Comparison of ENCODE assay signal across 8 mouse cellular contexts in genomic region chr5:108629634-108630483, GRCm38 (mm10). TPM values are rescaled to one million over a fixed set of nuclear protein-coding genes. Genes with fewer than 3 reads are reported as not detected.
DNase-seq lines count a peak whose midpoint lies in the region; ATAC-seq and TF ChIP-seq lines count a peak whose summit lies in the region.

Gak (minus strand) TSS chr5:108629755.
Tmem175 (plus strand) TSS chr5:108629770.

- TF ChIP-seq EP300 in ES-Bruce4 (IDR thresholded peaks at IDR 0.05; ENCODE audit: insufficient read depth, low read depth, low read length), result 0 out of 2 replicates have a peak, but pooled peaks have one; percentile 36
- TF ChIP-seq EP300 in liver, postnatal 0 days (IDR thresholded peaks at IDR 0.05; ENCODE audit: low read depth), result no peak

- peak within 1 kb of the TSS; percentile 78 for H3K9ac ChIP-seq in ES-Bruce4 (ENCODE audit: low read depth, poor library complexity, severe bottlenecking)
- H3K9ac ChIP-seq in forebrain, embryonic 13.5 days, result peak within 1 kb of the TSS; percentile 94
- peak within 1 kb of the TSS; percentile 98 for H3K9ac ChIP-seq in liver, postnatal 0 days (replicated peaks)
- H3K9ac ChIP-seq in neural tube, embryonic 14.5 days (replicated peaks; ENCODE audit: low read depth, low read length), result peak within 1 kb of the TSS; percentile 93

- peak within 1 kb of the TSS; percentile 80 for H3K4me2 ChIP-seq in forebrain, embryonic 13.5 days
- peak within 1 kb of the TSS; percentile 98 for H3K4me2 ChIP-seq in liver, postnatal 0 days (ENCODE audit: low read depth, low read length)
- H3K4me2 ChIP-seq in neural tube, embryonic 14.5 days (ENCODE audit: low read depth, low read length), result peak within 1 kb of the TSS; percentile 97

- no peaks in the 10 kb centered on the region for H3K27me3 ChIP-seq in ES-Bruce4 (ENCODE audit: control insufficient read depth, insufficient read depth, low read length, poor library complexity, severe bottlenecking)
- H3K27me3 ChIP-seq in forebrain, embryonic 13.5 days, result no peaks in the 10 kb centered on the region
- H3K27me3 ChIP-seq in liver, postnatal 0 days (ENCODE audit: insufficient read depth, low read length), result no peaks in the 10 kb centered on the region
- no peaks in the 10 kb centered on the region for H3K27me3 ChIP-seq in neural tube, embryonic 14.5 days (ENCODE audit: control insufficient read depth, insufficient read depth, low read length)

- DNase-seq in heart, postnatal 10 days, result peak; percentile 94 to 95
- peak; percentile 90 for DNase-seq in large intestine, adult 2 months (ENCODE audit: low read depth, low spot score)
- DNase-seq in liver, postnatal 0 days, result peak; percentile 95
- peak; percentile 91 for DNase-seq in testis, postnatal 10 days (ENCODE audit: low spot score)

- no peaks in the 10 kb centered on the region for H3K9me3 ChIP-seq in ES-Bruce4 (replicated peaks; ENCODE audit: control insufficient read depth, insufficient read depth, low read length, poor library complexity, severe bottlenecking)
- H3K9me3 ChIP-seq in forebrain, embryonic 13.5 days (replicated peaks), result no peaks in the 10 kb centered on the region
- H3K9me3 ChIP-seq in liver, postnatal 0 days (ENCODE audit: low read length), result no peaks in the 10 kb centered on the region
- H3K9me3 ChIP-seq in neural tube, embryonic 14.5 days (ENCODE audit: control insufficient read depth, low read length), result no peaks in the 10 kb centered on the region

- TF ChIP-seq POLR2A in ES-Bruce4 (IDR thresholded peaks at IDR 0.05; ENCODE audit: insufficient read depth, low read length), result no peak

- peak; percentile 98 for ATAC-seq in cerebellum, adult (ENCODE audit: insufficient number of reproducible peaks, low FRiP score, low TSS enrichment)
- ATAC-seq in forebrain, embryonic 13.5 days, result peak; percentile 98
- peak; percentile 98 for ATAC-seq in liver, postnatal 0 days
- peak; percentile 98 for ATAC-seq in neural tube, embryonic 14.5 days (ENCODE audit: low read depth)

- no peaks in the 10 kb centered on the region for H3K4me1 ChIP-seq in ES-Bruce4 (ENCODE audit: control insufficient read depth, insufficient read depth, low read length)
- H3K4me1 ChIP-seq in forebrain, embryonic 13.5 days, result peaks cover 25% of the 10 kb centered on the region
- H3K4me1 ChIP-seq in liver, postnatal 0 days (ENCODE audit: insufficient read depth), result peaks cover 22% of the 10 kb centered on the region
- H3K4me1 ChIP-seq in neural tube, embryonic 14.5 days (ENCODE audit: control insufficient read depth, insufficient read depth, low read length), result peaks cover 12% of the 10 kb centered on the region; the same call in 1 of the 2 replicates

- TF ChIP-seq CTCF in ES-Bruce4 (IDR thresholded peaks at IDR 0.05; ENCODE audit: low read depth, low read length), result no peak
- TF ChIP-seq CTCF in liver, postnatal 0 days (IDR thresholded peaks at IDR 0.05; ENCODE audit: low read depth), result no peak

- H3K4me3 ChIP-seq in ES-Bruce4 (ENCODE audit: low read depth, low read length), result peak within 1 kb of the TSS; percentile 90
- H3K4me3 ChIP-seq in forebrain, embryonic 13.5 days, result peak within 1 kb of the TSS; percentile 84
- peak within 1 kb of the TSS; percentile 98 for H3K4me3 ChIP-seq in liver, postnatal 0 days (ENCODE audit: low read depth, low read length)
- H3K4me3 ChIP-seq in neural tube, embryonic 14.5 days (ENCODE audit: low read depth, low read length), result peak within 1 kb of the TSS; percentile 85

- under 1% methylated on average over 58 of the region's 58 CpGs for WGBS in forebrain, embryonic 13.5 days
- under 1% methylated on average over 58 of the region's 58 CpGs for WGBS in large intestine, adult 2 months
- WGBS in liver, postnatal 0 days (ENCODE audit: insufficient replicate concordance), result under 1% methylated on average over 58 of the region's 58 CpGs
- WGBS in neural tube, embryonic 14.5 days, result under 1% methylated on average over 58 of the region's 58 CpGs

- no peak within 1 kb of the TSS for H3K27ac ChIP-seq in ES-Bruce4 (ENCODE audit: insufficient read depth, low read length)
- H3K27ac ChIP-seq in forebrain, embryonic 13.5 days, result peak within 1 kb of the TSS; percentile 78
- peak within 1 kb of the TSS; percentile 96 for H3K27ac ChIP-seq in liver, postnatal 0 days (ENCODE audit: low read depth)
- peak within 1 kb of the TSS; percentile 87 for H3K27ac ChIP-seq in neural tube, embryonic 14.5 days (ENCODE audit: low read depth, low read length)

- intact Hi-C loops in heart, postnatal 10 days (cut with DNase I), result no loop called here

- H3K36me3 ChIP-seq in ES-Bruce4 (ENCODE audit: control insufficient read depth, insufficient read depth, low read length, poor library complexity, severe bottlenecking), result no peaks in the 10 kb centered on the region
- no peaks in the 10 kb centered on the region for H3K36me3 ChIP-seq in forebrain, embryonic 13.5 days (ENCODE audit: poor library complexity, severe bottlenecking)
- no peaks in the 10 kb centered on the region for H3K36me3 ChIP-seq in liver, postnatal 0 days (replicated peaks; ENCODE audit: insufficient read depth, low read length)
- H3K36me3 ChIP-seq in neural tube, embryonic 14.5 days (ENCODE audit: control insufficient read depth, insufficient read depth, low read length), result no peaks in the 10 kb centered on the region

RNA-seq across cellular contexts. Expression of gene Gak, which starts in this region (rescaled TPM):
- polyA plus RNA-seq in ES-Bruce4 (2011; ENCODE audit: insufficient read depth, insufficient read length, low read depth, missing spikeins), result 55.0 and 63.0 TPM in 2 replicates
- polyA plus RNA-seq in forebrain, embryonic 13.5 days (2015; fragmentation: Nextera tagmentation; extraction: Ambion mirVana), result 45.3 and 50.5 TPM in 2 replicates
- 10 to 100 TPM; 35.8 to 37.6 TPM for total RNA-seq in heart, postnatal 10 days (2021)
- polyA plus RNA-seq in large intestine, adult 2 months (2012; rRNA removed), result 102 and 141 TPM in 2 replicates
- 15.6 and 17.5 TPM in 2 replicates for polyA plus RNA-seq in liver, postnatal 0 days (2015; fragmentation: Nextera tagmentation; extraction: Ambion mirVana)
- polyA plus RNA-seq in neural tube, embryonic 14.5 days (2014; fragmentation: Nextera tagmentation; extraction: Ambion mirVana), result 42.4 and 49.9 TPM in 2 replicates

RNA-seq across cellular contexts. Expression of gene Tmem175, which starts in this region (rescaled TPM):
- polyA plus RNA-seq in ES-Bruce4 (2011; ENCODE audit: insufficient read depth, insufficient read length, low read depth, missing spikeins), result 16.1 and 19.7 TPM in 2 replicates
- polyA plus RNA-seq in forebrain, embryonic 13.5 days (2015; fragmentation: Nextera tagmentation; extraction: Ambion mirVana), result 19.9 and 20.0 TPM in 2 replicates
- total RNA-seq in heart, postnatal 10 days (2021), result 10 to 100 TPM; 10.2 to 10.3 TPM
- polyA plus RNA-seq in large intestine, adult 2 months (2012; rRNA removed), result 26.3 and 32.6 TPM in 2 replicates
- 7.0 and 7.3 TPM in 2 replicates for polyA plus RNA-seq in liver, postnatal 0 days (2015; fragmentation: Nextera tagmentation; extraction: Ambion mirVana)
- 29.4 and 30.8 TPM in 2 replicates for polyA plus RNA-seq in neural tube, embryonic 14.5 days (2014; fragmentation: Nextera tagmentation; extraction: Ambion mirVana)
